Mouse (Mus musculus): ENCODE results near the gene Mga. TPM values are rescaled to one million over a fixed set of nuclear protein-coding genes. Genes with fewer than 3 reads are reported as not detected.

The Mga gene
- total and polyA plus RNA-seq, 3 experiments, result 45.7 to 224 (median 60.9) TPM

- H3K27ac ChIP-seq (ENCODE audit: control insufficient read depth, low read depth, low read length), result no peak overlapping the region
- peak overlapping the region; percentile 59 for H3K9ac ChIP-seq (ENCODE audit: control insufficient read depth, low read depth, low read length, poor library complexity, severe bottlenecking)
- peaks cover 2% of the 10 kb centered on the region; the same call in 1 of the 2 replicates for H3K79me2 ChIP-seq (ENCODE audit: control insufficient read depth, insufficient read depth, low read length, poor library complexity)
- peaks cover 0 to 12% of the 10 kb centered on the region in 2 experiments; a peak in 1 of 4 replicates for H3K4me1 ChIP-seq (ENCODE audit: control insufficient read depth in 1 of 2, insufficient read depth in 2 of 2, low read length in 2 of 2)
- peaks cover 0 to 9% of the 10 kb centered on the region in 2 experiments; a peak in 2 of 4 replicates for H3K36me3 ChIP-seq (ENCODE audit: control insufficient read depth in 1 of 2, insufficient read depth in 2 of 2, low read length in 2 of 2)
- H3K9me3 ChIP-seq (replicated peaks; ENCODE audit: insufficient read depth, low read length), result no peaks in the 10 kb centered on the region
- no peaks in the 10 kb centered on the region for H3K27me3 ChIP-seq (ENCODE audit: control insufficient read depth in 1 of 2, insufficient read depth in 2 of 2, low read length in 2 of 2)
- peak; percentile 30 for DNase-seq (ENCODE audit: low read depth, low spot score)
- no peak overlapping the region for H3K4me3 ChIP-seq (ENCODE audit: control insufficient read depth in 1 of 2, insufficient read depth in 1 of 2, low read depth in 2 of 2, low read length in 2 of 2)
- no peak for TF ChIP-seq NELFE (IDR thresholded peaks at IDR 0.05; ENCODE audit: low read depth, low read length)
- no peak for TF ChIP-seq USF2 (IDR thresholded peaks at IDR 0.05; ENCODE audit: borderline replicate concordance in 1 of 2, insufficient read depth in 1 of 2, low read depth in 1 of 2, low read length in 2 of 2)
- TF ChIP-seq CTCF (IDR thresholded peaks at IDR 0.05 in 2 of 3, conservative IDR thresholded peaks at IDR 0.05 in 1 of 3; ENCODE audit: control insufficient read depth in 1 of 3, insufficient read depth in 1 of 3, low read depth in 2 of 3, low read length in 3 of 3, poor library complexity in 1 of 3, severe bottlenecking in 1 of 3), result 0 out of 6 replicates have a peak, but pooled peaks of 1 of the 3 experiments have one; percentile 2
- peak; percentile 20 for TF ChIP-seq RAD21 (IDR thresholded peaks at IDR 0.05; ENCODE audit: low read depth, low read length)
- no peak for TF ChIP-seq POLR2AphosphoS5 (IDR thresholded peaks at IDR 0.05; ENCODE audit: borderline replicate concordance, low read depth, low read length)
Observed at GRCm38 (mm10) chr2:119971316-119971715, 74.3 kb downstream of the Mga start.

- no peaks in the 10 kb centered on the region for H3K27me3 ChIP-seq (ENCODE audit: control insufficient read depth in 1 of 2, insufficient read depth in 2 of 2, low read length in 2 of 2)
- H3K79me2 ChIP-seq (ENCODE audit: control insufficient read depth, insufficient read depth, low read length, poor library complexity), result peaks cover 2% of the 10 kb centered on the region; the same call in 1 of the 2 replicates
- peak overlapping the region; percentile 37 to 86 for H3K4me3 ChIP-seq (ENCODE audit: control insufficient read depth in 1 of 2, insufficient read depth in 1 of 2, low read depth in 2 of 2, low read length in 2 of 2)
- H3K9ac ChIP-seq (ENCODE audit: control insufficient read depth, low read depth, low read length, poor library complexity, severe bottlenecking), result peak overlapping the region; percentile 82
- peaks cover 0 to 12% of the 10 kb centered on the region in 2 experiments; a peak in 1 of 4 replicates for H3K4me1 ChIP-seq (ENCODE audit: control insufficient read depth in 1 of 2, insufficient read depth in 2 of 2, low read length in 2 of 2)
- DNase-seq (ENCODE audit: low read depth, low spot score), result peak; percentile 97
- H3K27ac ChIP-seq (ENCODE audit: control insufficient read depth, low read depth, low read length), result 0 out of 2 replicates have a peak overlapping the region, but pooled peaks have one; percentile 13
- no peaks in the 10 kb centered on the region for H3K9me3 ChIP-seq (replicated peaks; ENCODE audit: insufficient read depth, low read length)
- peaks cover 0 to 9% of the 10 kb centered on the region in 2 experiments; a peak in 2 of 4 replicates for H3K36me3 ChIP-seq (ENCODE audit: control insufficient read depth in 1 of 2, insufficient read depth in 2 of 2, low read length in 2 of 2)
- TF ChIP-seq MAZ (IDR thresholded peaks at IDR 0.05; ENCODE audit: low read depth, low read length) (peak; percentile 83), NELFE (IDR thresholded peaks at IDR 0.05; ENCODE audit: low read depth, low read length) (peak; percentile 61), USF1 (IDR thresholded peaks at IDR 0.05; ENCODE audit: low read depth, low read length) (no peak), MYC (IDR thresholded peaks at IDR 0.05; ENCODE audit: low read depth, low read length) (no peak), POLR2AphosphoS2 (IDR thresholded peaks at IDR 0.05; ENCODE audit: low read length) (no peak), ZC3H11A (IDR thresholded peaks at IDR 0.05; ENCODE audit: low read depth, low read length) (no peak), RCOR1 (IDR thresholded peaks at IDR 0.05; ENCODE audit: low read depth, low read length) (0 out of 2 replicates have a peak, but pooled peaks have one; percentile 39), ZNF384 (IDR thresholded peaks at IDR 0.05; ENCODE audit: low read depth, low read length) (peak; percentile 93), SIN3A (IDR thresholded peaks at IDR 0.05; ENCODE audit: low read length) (peak; percentile 86; the same call in 1 of the 2 replicates), POLR2A (IDR thresholded peaks at IDR 0.05; ENCODE audit: control insufficient read depth in 1 of 2, insufficient read depth in 1 of 2, low read depth in 1 of 2, low read length in 2 of 2, poor library complexity in 1 of 2) (peak; percentile 68 to 81; a peak in 3 of 4 replicates), USF2 (IDR thresholded peaks at IDR 0.05; ENCODE audit: borderline replicate concordance in 1 of 2, insufficient read depth in 1 of 2, low read depth in 1 of 2, low read length in 2 of 2) (no peak), TCF12 (IDR thresholded peaks at IDR 0.05; ENCODE audit: low read depth, low read length) (peak; percentile 13; the same call in 1 of the 2 replicates), ETS1 (IDR thresholded peaks at IDR 0.05; ENCODE audit: low read depth, low read length) (peak; percentile 18; the same call in 1 of the 2 replicates), ELF1 (IDR thresholded peaks at IDR 0.05; ENCODE audit: low read depth, low read length) (0 out of 2 replicates have a peak, but pooled peaks have one; percentile 40), POLR2AphosphoS5 (IDR thresholded peaks at IDR 0.05; ENCODE audit: borderline replicate concordance, low read depth, low read length) (no peak), HCFC1 (IDR thresholded peaks at IDR 0.05; ENCODE audit: low read depth, low read length) (peak; percentile 85), TBP (IDR thresholded peaks at IDR 0.05; ENCODE audit: low read depth, low read length) (0 out of 2 replicates have a peak, but pooled peaks have one; percentile 49), NRF1 (IDR thresholded peaks at IDR 0.05; ENCODE audit: insufficient read depth, low read depth, low read length, poor library complexity, severe bottlenecking) (peak; percentile 54; the same call in 1 of the 2 replicates), CTCF (IDR thresholded peaks at IDR 0.05 in 2 of 3, conservative IDR thresholded peaks at IDR 0.05 in 1 of 3; ENCODE audit: control insufficient read depth in 1 of 3, insufficient read depth in 1 of 3, low read depth in 2 of 3, low read length in 3 of 3, poor library complexity in 1 of 3, severe bottlenecking in 1 of 3) (peak in 2 of 3 experiments; percentile 59 to 63; a peak in 4 of 6 replicates)
Observed at GRCm38 (mm10) chr2:119971837-119972536, 75.0 kb downstream of the Mga start.

Measured in MEL (cell line).